Mouse (Mus musculus) G1E (cell line): ENCODE results near the gene Crlf1. TPM values are rescaled to one million over a fixed set of nuclear protein-coding genes. Genes with fewer than 3 reads are reported as not detected.

ENCODE experiments used
- ATAC-seq: 2 replicates; pipeline ENCODE4 v1.8.0; 2016; ENCODE audit warnings: mild to moderate bottlenecking; ENCODE audit not compliant: insufficient number of reproducible peaks, poor library complexity, low FRiP score, severe bottlenecking; ENCODE audit errors: extremely low read depth
- DNase-seq: peaks from one replicate; pipeline ENCODE4 v3.0.0; 2012; ENCODE audit warnings: low spot score
- H3K27me3 ChIP-seq: 2 replicates; pipeline ENCODE4 v1.6.1; 2012; ENCODE audit warnings: mild to moderate bottlenecking, low read length, inconsistent platforms; ENCODE audit not compliant: insufficient read depth
- H3K36me3 ChIP-seq: replicated peaks from 2 replicates; pipeline ENCODE3; 2012; ENCODE audit warnings: mild to moderate bottlenecking, inconsistent platforms
- H3K4me1 ChIP-seq: 2 replicates; pipeline ENCODE4 v1.6.1; 2012; ENCODE audit warnings: low read depth, low read length, inconsistent platforms, mixed read lengths; ENCODE audit not compliant: insufficient read depth
- H3K4me3 ChIP-seq: 2 replicates; pipeline ENCODE4 v1.5.1; 2012; ENCODE audit warnings: low read depth, mild to moderate bottlenecking, inconsistent platforms, low read length, moderate library complexity, mixed read lengths
- H3K9me3 ChIP-seq: replicated peaks from 2 replicates; pipeline ENCODE4 v1.6.1; 2012; ENCODE audit warnings: inconsistent platforms
- CTCF ChIP-seq: IDR thresholded peaks from 2 replicates; pipeline ENCODE4 v1.5.1; 2012; ENCODE audit warnings: low read depth, low read length, inconsistent platforms, mixed read lengths
- GATA1 ChIP-seq: IDR thresholded peaks from 2 replicates; pipeline ENCODE4 v1.6.1; 2012; ENCODE audit warnings: borderline replicate concordance, low read length, inconsistent platforms, mixed read lengths
- GATA2 ChIP-seq: IDR thresholded peaks from 2 replicates; pipeline ENCODE4 v1.6.1; 2012; ENCODE audit warnings: low read depth, low read length, inconsistent platforms, borderline replicate concordance
- POLR2AphosphoS5 ChIP-seq: IDR thresholded peaks from 2 replicates; pipeline ENCODE4 v1.6.1; 2012; ENCODE audit warnings: low read depth, low read length, inconsistent platforms; ENCODE audit not compliant: insufficient replicate concordance
- TAL1 ChIP-seq: conservative IDR thresholded peaks from 2 replicates; pipeline ENCODE4 v1.6.1; 2012; ENCODE audit warnings: low read depth, low read length, inconsistent platforms, mixed read lengths
- polyA plus RNA-seq: library from polyadenylated mRNA; stranded (reverse); fragments of >175 nt; gene quantifications from 2 replicates; pipeline ENCODE4 v1.2.3, GENCODE M21; 2012
- total RNA-seq, 2 experiments: library from RNA; stranded (forward) in 1 of 2; stranded (reverse) in 1 of 2; fragments of 200-1000 nt in 1 of 2; fragments of >200 nt in 1 of 2; fragmentation: Nextera tagmentation in 1 of 2; gene quantifications; 2 replicates each; pipeline ENCODE4 v1.2.3; 2014 to 2017

Gene Crlf1
- total and polyA plus RNA-seq, 3 experiments: not detected

DNA sequence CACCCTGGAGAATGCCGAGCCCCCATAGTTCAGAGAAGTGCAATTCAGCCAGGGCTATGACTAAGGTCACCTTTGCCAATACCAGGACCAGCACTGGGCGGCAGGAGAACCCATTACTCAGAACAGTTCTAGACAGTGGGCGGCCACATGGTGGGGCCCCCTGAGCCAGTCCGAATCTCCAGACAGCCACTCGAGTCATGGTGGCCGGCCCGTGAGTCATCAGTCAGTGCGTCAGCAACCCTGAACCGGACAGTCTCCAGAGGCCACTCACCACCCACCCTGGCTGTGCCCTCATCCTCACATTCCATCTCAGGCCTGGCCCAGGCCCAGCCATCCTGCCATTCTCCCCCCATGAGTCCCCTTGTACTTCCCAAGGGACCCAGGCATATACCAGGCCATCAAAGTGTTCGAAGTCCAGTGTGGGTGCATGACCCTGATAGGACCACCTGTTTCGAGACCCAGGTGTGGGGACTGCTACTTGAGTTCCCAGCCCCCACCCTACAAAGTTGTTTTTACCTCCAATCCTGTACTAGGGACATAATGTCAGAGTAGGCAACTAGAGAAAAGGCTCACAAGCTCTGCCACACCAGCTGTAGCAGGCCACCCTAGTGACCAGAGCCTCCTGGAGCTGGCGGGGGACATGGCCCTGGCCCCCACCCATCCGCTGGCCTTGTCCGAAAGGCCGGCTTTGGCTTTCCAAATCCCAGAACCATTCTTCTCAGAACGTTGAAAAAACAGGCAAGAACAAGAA lies 31.0 kb upstream of the Crlf1 start:
- no peak for DNase-seq
- no peak for ATAC-seq
- Histone ChIP-seq H3K9me3 (peaks cover 7% of the 10 kb centered on the region), H3K4me1 (peaks cover 35% of the 10 kb centered on the region), H3K27me3 (no peaks in the 10 kb centered on the region), H3K36me3 (peaks cover 94% of the 10 kb centered on the region), H3K4me3 (no peak overlapping the region)
- no peak for TF ChIP-seq GATA1
- no peak for TF ChIP-seq POLR2AphosphoS5
- no peak for TF ChIP-seq CTCF
- TF ChIP-seq TAL1: no peak
- no peak for TF ChIP-seq GATA2

GRCm38 (mm10) chr8:70462516-70462813 lies 30.5 kb upstream of the Crlf1 start:
- peaks cover 7% of the 10 kb centered on the region for H3K9me3 ChIP-seq
- DNase-seq (no peak), ATAC-seq (no peak)
- no peaks in the 10 kb centered on the region for H3K27me3 ChIP-seq
- H3K4me1 ChIP-seq: peaks cover 34% of the 10 kb centered on the region
- H3K4me3 ChIP-seq: no peak overlapping the region
- no peak for TF ChIP-seq CTCF
- no peak for TF ChIP-seq POLR2AphosphoS5
- no peak for TF ChIP-seq GATA2
- no peak for TF ChIP-seq TAL1
- TF ChIP-seq GATA1: no peak
- H3K36me3 ChIP-seq: peaks cover 94% of the 10 kb centered on the region

DNA sequence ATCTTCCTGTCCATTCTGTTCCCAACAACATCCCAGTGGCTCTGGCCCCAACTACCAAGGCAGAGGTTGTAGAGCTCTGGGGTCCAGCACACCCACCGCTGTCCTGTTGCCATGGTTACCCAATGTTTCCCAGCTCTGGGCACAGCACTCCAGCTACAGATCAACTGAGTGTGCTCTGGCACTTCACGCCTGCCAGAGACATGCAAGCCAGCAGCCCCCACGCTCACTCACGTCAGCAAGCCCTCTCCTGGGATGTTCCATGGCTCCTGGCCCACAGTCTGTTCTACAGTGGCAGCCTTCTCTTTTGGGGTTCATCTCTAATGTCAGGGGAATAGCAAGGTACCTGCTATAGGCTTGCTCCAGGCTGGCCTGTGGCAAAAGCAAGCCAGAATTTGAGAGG lies 29.7 kb upstream of the Crlf1 start:
- peaks cover 7% of the 10 kb centered on the region for H3K9me3 ChIP-seq
- ATAC-seq (no peak), DNase-seq (no peak)
- H3K4me3 ChIP-seq: no peak overlapping the region
- peaks cover 35% of the 10 kb centered on the region for H3K4me1 ChIP-seq
- TF ChIP-seq CTCF: no peak
- no peak for TF ChIP-seq POLR2AphosphoS5
- no peak for TF ChIP-seq TAL1
- no peak for TF ChIP-seq GATA1
- no peak for TF ChIP-seq GATA2
- no peaks in the 10 kb centered on the region for H3K27me3 ChIP-seq
- H3K36me3 ChIP-seq: peaks cover 94% of the 10 kb centered on the region

- H3K27me3 ChIP-seq: no peaks in the 10 kb centered on the region
- DNase-seq: no peak
- no peak for ATAC-seq
- peaks cover 98% of the 10 kb centered on the region for H3K36me3 ChIP-seq
- H3K4me1 ChIP-seq: peaks cover 39% of the 10 kb centered on the region
- no peak overlapping the region for H3K4me3 ChIP-seq
- TF ChIP-seq GATA1 (no peak), CTCF (no peak)
- H3K9me3 ChIP-seq: peaks cover 7% of the 10 kb centered on the region
Measured at GRCm38 (mm10) chr8:70464162-70464561, 28.8 kb upstream of the Crlf1 start.

DNA sequence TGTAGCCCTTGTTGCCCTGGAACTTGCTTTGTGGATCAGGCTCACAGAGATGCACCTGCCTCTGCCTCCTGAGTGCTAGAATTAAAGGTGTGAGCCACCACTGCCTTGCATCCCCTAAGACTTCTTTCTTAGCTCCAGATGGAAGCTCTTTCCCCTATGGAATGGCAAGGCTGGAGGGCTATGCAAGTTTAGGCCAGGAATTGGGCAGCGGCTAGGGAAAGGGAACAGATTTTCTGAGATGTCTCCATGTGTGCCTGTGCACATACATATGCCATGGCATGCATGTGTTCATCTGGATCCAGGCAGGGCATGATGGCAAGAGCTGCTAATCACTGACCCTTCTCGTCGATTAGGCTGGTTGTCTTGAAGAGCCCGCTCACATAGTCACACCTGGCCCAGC lies 27.3 kb upstream of the Crlf1 start:
- H3K9me3 ChIP-seq: no peaks in the 10 kb centered on the region
- H3K4me3 ChIP-seq: no peak overlapping the region
- ATAC-seq (no peak), DNase-seq (no peak)
- H3K4me1 ChIP-seq: peaks cover 48% of the 10 kb centered on the region
- TF ChIP-seq CTCF: no peak
- TF ChIP-seq POLR2AphosphoS5: no peak
- H3K27me3 ChIP-seq: no peaks in the 10 kb centered on the region
- H3K36me3 ChIP-seq: peaks cover 99% of the 10 kb centered on the region

DNA sequence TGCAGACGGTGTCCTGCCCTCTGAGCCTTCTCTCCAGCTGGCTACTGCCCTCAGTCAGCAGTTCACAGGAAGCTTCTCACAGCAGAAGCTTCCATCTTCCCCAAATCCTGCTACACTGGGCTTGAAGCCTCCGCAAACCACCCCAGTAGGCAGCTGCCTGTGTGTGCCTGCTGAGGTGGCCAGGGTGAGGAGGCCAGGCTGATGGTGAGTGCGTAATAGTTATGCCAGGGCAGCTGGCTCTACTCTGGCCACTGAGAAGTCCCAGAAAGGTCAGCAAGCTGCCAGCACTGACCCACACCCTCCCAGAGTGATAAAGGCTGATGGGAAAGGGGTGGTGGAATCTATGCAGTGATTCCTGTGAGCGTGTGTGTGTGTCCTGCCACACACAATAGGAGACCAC lies 26.7 kb upstream of the Crlf1 start:
- no peaks in the 10 kb centered on the region for H3K9me3 ChIP-seq

More for the DNA sequence above, 26.7 kb upstream of the Crlf1 start:
- ATAC-seq: no peak
- DNase-seq: no peak
- Histone ChIP-seq H3K4me1 (peaks cover 48% of the 10 kb centered on the region), H3K36me3 (peaks cover 98% of the 10 kb centered on the region), H3K27me3 (no peaks in the 10 kb centered on the region), H3K4me3 (no peak overlapping the region)
- TF ChIP-seq POLR2AphosphoS5 (no peak), CTCF (no peak), TAL1 (no peak), GATA1 (no peak), GATA2 (no peak)
